Mouse (Mus musculus) limb, embryonic 10.5 days (tissue): ENCODE results near the gene Tctn3. TPM values are rescaled to one million over a fixed set of nuclear protein-coding genes. Genes with fewer than 3 reads are reported as not detected.

ENCODE experiments used
- DNase-seq: peaks from one replicate; pipeline ENCODE4 v3.0.0-alpha.2; 2017; ENCODE audit warnings: low spot score
- H3K27ac ChIP-seq: fragments of 300-500 bp; sonication (generic); 2 replicates; pipeline ENCODE4 v1.5.1; 2016; ENCODE audit warnings: mild to moderate bottlenecking
- H3K27me3 ChIP-seq: fragments of 300-500 bp; sonication (generic); 2 replicates; pipeline ENCODE4 v1.6.1; 2016; ENCODE audit warnings: low read depth, mild to moderate bottlenecking; ENCODE audit not compliant: poor library complexity, severe bottlenecking
- H3K36me3 ChIP-seq: fragments of 300-500 bp; sonication (generic); 2 replicates; pipeline ENCODE4 v1.6.1; 2016; ENCODE audit warnings: mild to moderate bottlenecking, moderate library complexity
- H3K4me1 ChIP-seq: fragments of 300-500 bp; sonication (generic); 2 replicates; pipeline ENCODE4 v1.6.1; 2016
- H3K4me3 ChIP-seq: fragments of 300-500 bp; sonication (generic); 2 replicates; pipeline ENCODE4 v1.5.1; 2016; ENCODE audit warnings: mild to moderate bottlenecking, moderate library complexity
- H3K9me3 ChIP-seq: fragments of 300-500 bp; sonication (generic); replicated peaks from 2 replicates; pipeline ENCODE4 v1.6.1; 2016; ENCODE audit warnings: mild to moderate bottlenecking
- WGBS: fragments of 180-500 bp; shearing (Covaris S2); methylation state at CpG from one replicate; pipeline ENCODE4 v1.1.7; 2016; 5-methylcytosine and 5-hydroxymethylcytosine counted together
- polyA plus RNA-seq: library from polyadenylated mRNA; unstranded; fragments of >200 nt; fragmentation: Nextera tagmentation; extraction: Ambion mirVana; gene quantifications from 2 replicates; pipeline ENCODE4 v1.2.1, GENCODE M21; 2016

Tctn3 gene
- polyA plus RNA-seq, 1 experiment from 2014 or later = 9.2 TPM

DNA sequence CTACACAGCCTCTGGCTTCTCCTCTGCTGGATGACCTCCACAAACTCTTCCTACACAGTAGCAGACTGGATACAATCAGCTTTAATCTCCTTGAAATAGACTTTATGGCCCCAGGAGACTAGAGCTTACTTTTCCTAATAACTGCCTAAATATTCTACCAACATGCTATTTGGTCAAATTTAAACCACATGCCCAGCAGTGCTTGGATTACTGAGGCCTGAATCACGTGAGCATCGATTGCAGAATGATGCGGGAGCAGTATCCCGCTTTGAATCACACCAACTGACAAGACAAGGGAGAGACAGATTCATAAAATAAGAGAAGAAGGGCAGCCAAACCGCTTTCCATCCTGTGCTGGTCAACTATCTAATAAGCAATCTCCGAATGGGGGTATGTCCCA, 63.6 kb downstream of the Tctn3 start:
- no peak overlapping the region for H3K27ac ChIP-seq
- WGBS = 86% methylated on average over 6 of the region's 6 CpGs
- H3K4me1 ChIP-seq = peaks cover 12% of the 10 kb centered on the region; the same call in 1 of the 2 replicates
- peaks cover 36% of the 10 kb centered on the region for H3K36me3 ChIP-seq
- H3K9me3 ChIP-seq = no peaks in the 10 kb centered on the region
- no peak overlapping the region for H3K4me3 ChIP-seq
- no peak for DNase-seq
- no peaks in the 10 kb centered on the region for H3K27me3 ChIP-seq

Other genes starting within 250 kb of the Tctn3 start
- gene Sorbs1, start 98.5 kb downstream of the Tctn3 start, polyA plus RNA-seq = 21.1 and 24.5 TPM in 2 replicates
- gene Aldh18a1, start 23.8 kb downstream of the Tctn3 start, polyA plus RNA-seq = 93.5 and 96.1 TPM in 2 replicates
- gene Entpd1, start 133 bp upstream of the Tctn3 start, polyA plus RNA-seq = 2.0 and 3.9 TPM in 2 replicates
- gene Cc2d2b, start 136.5 kb upstream of the Tctn3 start, polyA plus RNA-seq = 0.29 and 0.64 TPM in 2 replicates
- 35.6 and 36.9 TPM in 2 replicates for gene Ccnj, start 219.0 kb upstream of the Tctn3 start, polyA plus RNA-seq